Mouse (Mus musculus) urinary bladder, postnatal 0 days (tissue): ENCODE results near the gene Gm28576. TPM values are rescaled to one million over a fixed set of nuclear protein-coding genes. Genes with fewer than 3 reads are reported as not detected.

ENCODE experiments used
- polyA plus RNA-seq: library from polyadenylated mRNA; unstranded; fragments of >200 nt; fragmentation: Nextera tagmentation; extraction: Ambion mirVana; gene quantifications from 2 replicates; pipeline ENCODE4 v1.2.1, GENCODE M21; 2015

The Gm28576 gene
- polyA plus RNA-seq = not detected in 2 replicates

DNA sequence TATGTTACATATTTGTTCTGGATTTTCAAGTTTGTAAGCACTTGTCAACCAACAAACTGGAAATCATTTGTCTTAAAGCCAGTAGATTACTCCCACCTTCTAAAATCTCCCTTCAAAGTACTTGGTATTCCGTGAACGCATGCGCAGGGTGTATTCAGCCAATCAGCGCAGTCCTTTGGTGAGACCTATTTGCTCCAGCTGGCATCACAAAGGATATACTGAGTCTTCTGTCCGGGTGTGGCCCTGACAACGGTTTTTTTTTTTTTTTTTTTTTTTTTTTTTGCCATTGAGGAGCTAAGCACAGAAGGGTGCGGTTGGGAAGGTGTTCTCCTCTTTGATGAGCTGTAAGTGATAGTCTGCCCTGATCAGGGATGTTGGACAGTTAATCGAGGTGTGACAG lies at the start of gene Gm28576:
Gm28576 (plus strand) TSS at position 301 of the 400 bp plus-strand sequence.

Other genes starting within 250 kb of the Gm28576 start
- not detected in 2 replicates for gene Gm20826, start 84.5 kb upstream of the Gm28576 start, polyA plus RNA-seq